Mouse (Mus musculus) mouse trophoblast stem cell (cell line): ENCODE measurements around the gene Aes.

Experiments used
- in situ Hi-C, 2 experiments: fragments of 300-500 bp; cut with MseI, MboI; formaldehyde crosslinking; loops; 2 replicates in 1 of 2; 3 replicates in 1 of 2; pipeline ENCODE4 v1.15.1; 2025

The Aes gene

DNA sequence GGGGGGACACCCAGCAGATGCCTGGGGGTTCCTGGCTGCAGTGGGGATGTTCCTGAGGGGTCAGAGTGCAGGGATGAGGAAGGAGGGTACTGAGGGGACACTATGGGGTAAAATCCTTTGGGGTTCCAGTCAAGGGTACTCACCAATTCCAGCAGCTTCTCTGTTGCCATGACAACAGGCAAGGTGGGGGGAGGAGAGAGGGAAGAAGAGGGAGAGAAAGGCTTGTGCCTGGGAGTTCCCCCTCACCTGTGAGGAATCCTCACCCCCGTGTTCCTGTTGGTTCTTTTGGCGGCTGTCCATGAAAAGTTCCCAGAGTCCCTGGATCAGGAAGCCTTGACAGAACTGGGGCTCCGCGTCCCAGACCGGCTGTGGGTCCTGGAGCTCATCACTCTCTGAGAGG, 36.3 kb downstream of the Aes start:
- in situ Hi-C loops = no loop called here

- in situ Hi-C loops = no loop called here
Measured at GRCm38 (mm10) chr10:81596611-81597010, 37.3 kb downstream of the Aes start.

- in situ Hi-C loops = no loop called here
Measured at GRCm38 (mm10) chr10:81597137-81597950, 38.1 kb downstream of the Aes start.

- in situ Hi-C loops = no loop called here
Measured at GRCm38 (mm10) chr10:81598342-81598741, 39.1 kb downstream of the Aes start.

GRCm38 (mm10) chr10:81598871-81599270, 39.6 kb downstream of the Aes start:
- in situ Hi-C loops = no loop called here

DNA sequence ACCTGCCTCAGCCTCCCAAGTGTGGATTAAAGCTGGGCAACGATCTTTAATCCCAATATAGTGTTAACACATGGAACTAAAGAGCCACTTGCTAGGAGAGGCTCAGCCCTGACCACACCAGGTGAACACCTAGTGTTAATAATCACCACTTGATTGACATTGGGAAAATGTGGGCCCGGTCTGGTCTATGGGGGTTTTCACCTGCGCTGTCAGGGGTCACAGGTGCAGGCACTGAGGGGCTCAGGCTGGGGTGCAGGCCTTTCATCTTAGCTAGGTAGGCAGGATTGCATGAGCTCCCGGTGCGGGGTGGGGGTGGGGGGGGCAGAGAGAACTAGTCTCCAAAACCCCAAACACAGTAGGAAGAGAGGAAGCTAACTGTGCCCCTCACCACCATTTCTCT, 40.3 kb downstream of the Aes start:
- in situ Hi-C loops = loop anchor here (5.0 kb wide), 2 partner anchors 37 to 47 kb away; no protein-coding TSS in a partner anchor

GRCm38 (mm10) chr10:81600096-81600495, 40.8 kb downstream of the Aes start:
- in situ Hi-C loops = loop anchor here (5.0 kb wide), 2 partner anchors 38 to 48 kb away; no protein-coding TSS in a partner anchor

DNA sequence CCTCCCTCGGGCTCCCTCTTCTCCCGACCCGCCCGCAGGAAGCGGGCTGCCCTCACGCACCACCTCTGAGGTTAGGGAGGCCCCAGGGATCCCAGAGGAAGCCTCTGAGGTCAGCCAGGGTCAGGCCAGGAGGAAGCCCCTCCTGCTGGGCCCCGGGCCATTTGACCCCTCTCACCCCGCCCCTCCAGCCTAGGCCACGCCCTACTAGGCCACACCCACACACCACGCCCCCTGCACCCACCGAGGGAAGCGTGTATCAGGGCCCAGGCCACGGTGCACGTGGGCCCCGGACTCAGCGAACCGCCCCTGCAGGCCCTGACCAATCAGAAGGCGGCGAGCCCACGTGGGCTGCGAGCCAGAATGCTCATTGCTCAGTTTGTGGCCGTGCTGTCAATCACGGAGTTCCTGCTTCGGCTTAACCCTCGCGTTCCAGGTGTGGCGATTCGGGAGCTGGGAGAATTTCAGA, 41.5 kb downstream of the Aes start, which contains the start of gene Tle6:
Tle6 (minus strand) TSS at position 336 of the 466 bp plus-strand sequence.
- in situ Hi-C loops = loop anchor here (5.0 kb wide), 2 partner anchors 38 to 48 kb away; no protein-coding TSS in a partner anchor

GRCm38 (mm10) chr10:81601396-81601905, 42.2 kb downstream of the Aes start:
- in situ Hi-C loops = loop anchor here (5.0 kb wide), 2 partner anchors 39 to 49 kb away; no protein-coding TSS in a partner anchor

GRCm38 (mm10) chr10:81602741-81603151, 43.5 kb downstream of the Aes start:
- in situ Hi-C loops = loop anchor here (5.0 kb wide), 2 partner anchors 40 to 50 kb away; no protein-coding TSS in a partner anchor

DNA sequence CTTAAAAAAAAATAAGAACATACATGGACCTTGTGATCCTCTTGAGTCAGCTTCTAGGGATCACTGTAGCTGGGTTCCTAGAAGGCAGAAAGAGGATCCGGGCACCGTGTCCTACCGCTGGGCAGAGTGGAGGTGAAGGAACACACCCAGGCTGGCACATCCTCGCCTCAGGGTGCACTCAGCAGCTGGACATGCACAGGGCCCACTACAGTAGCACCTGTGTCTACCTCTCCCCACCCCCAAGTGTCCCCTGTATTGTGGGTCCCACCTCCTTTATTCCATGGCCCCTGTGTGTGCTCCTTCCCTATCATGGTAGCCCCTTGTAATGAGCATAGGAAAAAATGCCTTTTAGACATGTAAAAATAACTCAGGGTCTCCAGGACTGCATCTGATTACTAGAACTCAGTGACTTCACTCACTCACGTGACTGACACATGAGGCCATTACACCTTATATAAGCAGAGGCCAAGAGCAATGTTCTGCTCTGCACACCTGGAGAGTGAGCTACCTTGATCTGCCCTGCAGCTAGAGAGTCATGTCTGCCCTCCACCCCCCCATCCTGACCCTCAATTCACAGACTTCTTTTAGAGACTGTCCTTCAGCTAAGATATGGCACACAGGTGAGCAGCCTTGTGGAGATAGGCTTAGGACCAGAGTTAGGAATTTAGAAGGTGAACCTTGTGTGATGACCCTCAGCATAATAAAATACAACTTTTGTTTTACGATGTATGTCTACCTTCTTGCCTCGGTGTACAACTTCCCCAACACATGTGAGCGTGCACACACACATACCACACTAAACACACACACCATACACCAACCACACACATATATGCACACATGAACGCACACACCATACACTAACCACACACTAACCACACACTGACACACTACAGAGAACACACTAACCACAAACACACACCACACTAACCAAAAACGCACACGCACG, 45.0 kb downstream of the Aes start:
- in situ Hi-C loops = loop anchor here (5.0 kb wide), 2 partner anchors 42 to 52 kb away; no protein-coding TSS in a partner anchor

DNA sequence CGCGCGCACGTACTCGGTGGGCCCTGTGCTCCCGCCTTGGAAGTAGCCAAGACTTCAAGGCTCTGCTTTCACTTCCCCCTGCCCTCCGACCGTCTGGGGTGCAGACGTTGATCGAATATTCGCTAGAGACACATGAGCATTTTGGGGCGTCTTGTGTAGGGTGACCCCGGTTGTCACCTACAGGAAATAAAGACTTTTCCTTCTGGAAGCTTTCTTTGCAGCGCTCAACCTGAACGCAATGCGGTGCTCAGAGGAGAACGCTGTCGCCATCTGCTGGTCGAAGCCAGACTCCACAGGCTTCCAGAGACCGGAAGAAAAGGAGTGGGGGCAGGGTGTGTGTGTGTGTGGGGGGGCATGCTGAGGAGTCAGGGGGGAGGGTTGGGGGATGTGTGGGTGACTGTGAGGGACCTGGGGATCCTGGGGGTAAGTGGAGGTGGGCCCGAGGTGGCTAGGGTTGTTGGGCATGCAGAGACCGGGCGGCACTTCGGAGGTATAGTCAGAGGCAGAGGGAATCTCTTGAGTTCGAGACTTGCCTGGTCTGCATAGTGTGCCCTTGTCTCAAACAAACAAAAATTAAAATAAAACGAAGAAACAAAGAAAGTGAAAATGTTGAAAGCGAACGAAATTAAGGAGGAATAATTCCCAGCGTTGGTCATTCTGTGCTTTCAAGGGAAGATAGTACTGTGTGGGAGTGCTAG, 45.8 kb downstream of the Aes start:
- in situ Hi-C loops = loop anchor here (5.0 kb wide), 2 partner anchors 43 to 53 kb away; no protein-coding TSS in a partner anchor

- in situ Hi-C loops = no loop called here
Measured at GRCm38 (mm10) chr10:81605666-81605973, 46.3 kb downstream of the Aes start.

DNA sequence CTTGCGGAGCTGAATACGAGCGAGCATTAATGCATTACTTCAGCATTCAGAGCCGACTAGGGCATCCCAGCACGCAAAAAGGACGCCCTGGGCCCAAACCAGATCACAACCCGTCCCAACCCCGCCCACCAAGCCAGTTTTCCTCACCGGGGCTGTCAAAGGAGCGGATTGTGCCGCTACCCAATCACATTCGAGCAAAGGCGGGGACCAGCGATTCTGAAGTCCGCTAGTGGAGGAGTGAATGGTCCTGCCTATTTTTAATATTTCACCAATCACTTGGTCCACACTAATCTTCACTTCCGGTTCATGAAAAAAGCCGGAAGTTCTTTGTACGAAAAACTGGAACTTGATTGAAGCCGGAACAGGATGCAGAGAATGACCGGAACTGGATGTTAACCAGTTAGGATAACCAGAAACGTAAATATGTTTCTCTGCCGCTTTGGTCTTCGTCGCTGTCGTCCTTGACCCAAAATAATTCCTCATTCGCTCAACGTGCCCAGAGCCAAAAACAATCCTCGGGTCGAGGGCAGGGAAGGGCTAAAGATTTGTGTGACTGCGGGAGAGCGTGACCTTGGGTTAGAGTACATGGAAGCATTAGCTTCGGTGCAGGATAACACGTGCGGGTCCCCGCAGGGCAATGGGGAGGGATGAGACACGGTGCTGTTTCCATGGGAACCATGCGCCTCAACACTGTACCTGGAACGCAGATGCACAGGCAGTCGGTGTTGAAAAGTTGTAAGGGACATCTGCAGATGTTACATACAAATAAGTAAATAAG, 46.9 kb downstream of the Aes start, which contains the start of gene BC025920:
BC025920 (plus strand) TSS at position 297 of the 778 bp plus-strand sequence.
- in situ Hi-C loops = no loop called here

DNA sequence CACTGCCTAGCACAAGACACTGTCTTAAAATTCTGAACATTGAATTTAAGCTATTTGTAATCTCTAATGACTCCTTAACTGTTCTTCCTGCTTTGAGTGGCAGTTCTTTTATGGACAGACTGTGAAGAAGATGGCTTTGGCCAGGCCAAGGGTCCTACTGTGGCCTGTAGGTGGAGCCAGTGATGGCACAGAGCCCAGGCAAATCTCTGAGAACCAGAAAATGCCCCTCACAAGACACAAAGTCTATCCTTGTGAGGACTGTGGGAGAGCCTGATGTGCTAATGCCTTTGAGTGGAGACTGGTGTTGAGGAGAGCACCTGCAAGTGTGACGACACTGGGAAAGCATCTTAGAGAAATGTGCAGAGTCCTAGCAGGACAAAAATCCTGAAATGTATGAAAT, 49.0 kb downstream of the Aes start:
- in situ Hi-C loops = no loop called here

- in situ Hi-C loops = no loop called here
Measured at GRCm38 (mm10) chr10:81612779-81613178, 53.5 kb downstream of the Aes start.

- in situ Hi-C loops = no loop called here
Measured at GRCm38 (mm10) chr10:81615486-81615885, 56.2 kb downstream of the Aes start.
